Mouse (Mus musculus) olfactory bulb, adult 2 months (tissue): Measurements from ENCODE around the gene Nrxn2. TPM values are rescaled to one million over a fixed set of nuclear protein-coding genes. Genes with fewer than 3 reads are reported as not detected.

ENCODE experiments used
- H3K27ac ChIP-seq: fragments of 200-500 bp; 2 replicates; pipeline ENCODE4 v1.5.1; 2012; ENCODE audit warnings: low read depth, low read length; ENCODE audit not compliant: insufficient read depth
- H3K4me1 ChIP-seq: fragments of 200-500 bp; 2 replicates; pipeline ENCODE4 v1.6.1; 2012; ENCODE audit warnings: low read length; ENCODE audit not compliant: control insufficient read depth, insufficient read depth
- H3K4me3 ChIP-seq: fragments of 200-500 bp; 2 replicates; pipeline ENCODE4 v1.5.1; 2012; ENCODE audit warnings: mild to moderate bottlenecking, low read depth, low read length, moderate library complexity; ENCODE audit not compliant: insufficient read depth
- CTCF ChIP-seq: fragments of 200-500 bp; IDR thresholded peaks from 2 replicates; pipeline ENCODE4 v1.5.1; 2012; ENCODE audit warnings: low read depth, mild to moderate bottlenecking, low read length, moderate library complexity; ENCODE audit not compliant: insufficient read depth
- POLR2A ChIP-seq: fragments of 200-500 bp; IDR thresholded peaks from 2 replicates; pipeline ENCODE4 v1.6.1; 2012; ENCODE audit warnings: mild to moderate bottlenecking, low read depth, low read length, moderate library complexity; ENCODE audit not compliant: insufficient read depth
- WGBS: fragments of 180-500 bp; shearing (Covaris S2); methylation state at CpG from one replicate; pipeline ENCODE4 v1.1.7; 2018; 5-methylcytosine and 5-hydroxymethylcytosine counted together
- polyA plus RNA-seq: library from polyadenylated mRNA; stranded (reverse); fragments of >200 nt; gene quantifications from 2 replicates; pipeline ENCODE4 v1.2.4, GENCODE M21; 2012; ENCODE audit warnings: low replicate concordance; ENCODE audit not compliant: missing spikeins, insufficient read depth, insufficient read length

Nrxn2 gene
- polyA plus RNA-seq, 1 experiment = 263 TPM

GRCm38 (mm10) chr19:6428501-6429200 is 10.1 kb downstream of the Nrxn2 start:
- peak overlapping the region; percentile 24 for H3K4me3 ChIP-seq
- H3K4me1 ChIP-seq = peaks cover 81% of the 10 kb centered on the region
- WGBS = 28% methylated on average over 60 of the region's 60 CpGs
- TF ChIP-seq CTCF (no peak), POLR2A (no peak)
- H3K27ac ChIP-seq = peak overlapping the region; percentile 5; the same call in 1 of the 2 replicates

GRCm38 (mm10) chr19:6443016-6443415 is 24.5 kb downstream of the Nrxn2 start:
- no peak overlapping the region for H3K27ac ChIP-seq
- 34% methylated on average over 10 of the region's 10 CpGs for WGBS
- no peak for TF ChIP-seq CTCF
- TF ChIP-seq POLR2A = no peak
- peaks cover 76% of the 10 kb centered on the region for H3K4me1 ChIP-seq
- no peak overlapping the region for H3K4me3 ChIP-seq

- H3K27ac ChIP-seq = peak overlapping the region; percentile 35
- 19% methylated on average over 10 of the region's 10 CpGs for WGBS
- TF ChIP-seq POLR2A = no peak
- TF ChIP-seq CTCF = no peak
- H3K4me1 ChIP-seq = peaks cover 84% of the 10 kb centered on the region
- H3K4me3 ChIP-seq = no peak overlapping the region
Measured at GRCm38 (mm10) chr19:6445761-6446423, 27.4 kb downstream of the Nrxn2 start.

- peaks cover 84% of the 10 kb centered on the region for H3K4me1 ChIP-seq
- H3K27ac ChIP-seq = peak overlapping the region; percentile 35
- 35% methylated on average over 7 of the region's 7 CpGs for WGBS
- TF ChIP-seq CTCF = no peak
- TF ChIP-seq POLR2A = no peak
- H3K4me3 ChIP-seq = no peak overlapping the region
Measured at GRCm38 (mm10) chr19:6446736-6447437, 28.4 kb downstream of the Nrxn2 start.

GRCm38 (mm10) chr19:6448752-6449151 is 30.2 kb downstream of the Nrxn2 start:
- Histone ChIP-seq H3K4me3 (no peak overlapping the region), H3K4me1 (peaks cover 86% of the 10 kb centered on the region), H3K27ac (0 out of 2 replicates have a peak overlapping the region, but pooled peaks have one; percentile 25)
- WGBS = 48% methylated on average over 5 of the region's 5 CpGs
- no peak for TF ChIP-seq POLR2A
- TF ChIP-seq CTCF = no peak

- H3K27ac ChIP-seq = peak overlapping the region; percentile 91; the same call in 1 of the 2 replicates
- peaks cover 86% of the 10 kb centered on the region for H3K4me1 ChIP-seq
- TF ChIP-seq POLR2A = no peak
- no peak for TF ChIP-seq CTCF
- no peak overlapping the region for H3K4me3 ChIP-seq
- 81% methylated on average over 7 of the region's 7 CpGs for WGBS
Measured at GRCm38 (mm10) chr19:6449841-6450240, 31.3 kb downstream of the Nrxn2 start.

GRCm38 (mm10) chr19:6452030-6452494 is 33.5 kb downstream of the Nrxn2 start:
- TF ChIP-seq CTCF (peak; percentile 63; the same call in 1 of the 2 replicates), POLR2A (no peak)
- 13% methylated on average over 6 of the region's 6 CpGs for WGBS
- Histone ChIP-seq H3K27ac (peak overlapping the region; percentile 91), H3K4me1 (peaks cover 71% of the 10 kb centered on the region), H3K4me3 (no peak overlapping the region)

GRCm38 (mm10) chr19:6452672-6453310 is 34.3 kb downstream of the Nrxn2 start:
- 60% methylated on average over 9 of the region's 9 CpGs for WGBS
- TF ChIP-seq POLR2A (no peak), CTCF (no peak)
- peak overlapping the region; percentile 91 for H3K27ac ChIP-seq
- peaks cover 65% of the 10 kb centered on the region for H3K4me1 ChIP-seq
- no peak overlapping the region for H3K4me3 ChIP-seq
